Mouse (Mus musculus) spleen, postnatal 4 days (tissue): ENCODE data around the gene Fmr1nb.
"Not testable (repeated sequence)": the region's sequence is repeated elsewhere in the genome, so short reads cannot be mapped to it uniquely, and the experiment has no call there.

Experiments
- DNase-seq, 2 experiments: peaks; one replicate each; pipeline ENCODE4 v3.0.0; 2022; ENCODE audit warnings: low spot score in 2 of 2

The Fmr1nb gene

DNA sequence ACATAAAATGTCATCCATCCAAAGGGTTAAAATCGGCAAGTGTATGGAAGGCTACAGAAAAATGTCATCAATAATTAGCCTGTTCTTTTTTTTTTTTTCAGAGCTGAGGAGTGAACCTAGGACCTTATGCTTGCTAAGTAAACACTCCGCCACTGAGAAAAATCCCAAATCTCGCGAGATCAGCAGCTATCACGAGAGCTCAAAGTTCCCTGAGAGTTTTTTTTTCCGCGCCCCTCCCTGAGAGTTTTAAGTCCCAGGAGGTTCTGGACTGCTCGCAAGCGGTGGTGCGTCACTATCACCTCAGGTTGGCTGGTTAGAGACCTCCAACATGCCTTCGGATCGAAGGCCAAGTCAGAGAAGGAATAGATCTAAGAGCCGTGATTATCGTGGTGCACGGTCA is at the start of gene Fmr1nb:
Fmr1nb (plus strand) TSS at position 234 of the 400 bp plus-strand sequence.
- DNase-seq = no peak

- no peak for DNase-seq
Measured at GRCm38 (mm10) chrX:68736902-68737301, 24.7 kb upstream of the Fmr1nb start.

GRCm38 (mm10) chrX:68740088-68740487 is 21.6 kb upstream of the Fmr1nb start:
- DNase-seq = no peak

DNA sequence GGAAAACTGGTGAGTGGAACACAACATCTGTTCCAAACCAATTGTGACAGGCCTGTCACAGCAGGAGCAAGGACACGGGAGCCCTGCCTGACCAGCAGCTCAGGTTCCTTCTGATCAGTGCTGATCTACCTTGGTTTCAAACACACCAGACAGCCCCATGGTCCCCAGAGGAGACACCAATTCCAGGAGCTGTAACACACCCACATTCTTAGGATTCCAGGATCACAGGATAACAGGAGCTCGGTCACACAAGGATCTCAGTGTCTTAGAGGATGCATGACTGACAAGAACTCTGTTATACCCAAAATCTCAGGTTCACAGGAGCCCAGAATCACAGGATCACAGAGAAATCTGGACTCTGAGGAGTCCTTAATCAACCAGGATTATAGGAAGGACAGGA is 58.8 kb downstream of the Fmr1nb start:
- not testable (repeated sequence) for DNase-seq

DNA sequence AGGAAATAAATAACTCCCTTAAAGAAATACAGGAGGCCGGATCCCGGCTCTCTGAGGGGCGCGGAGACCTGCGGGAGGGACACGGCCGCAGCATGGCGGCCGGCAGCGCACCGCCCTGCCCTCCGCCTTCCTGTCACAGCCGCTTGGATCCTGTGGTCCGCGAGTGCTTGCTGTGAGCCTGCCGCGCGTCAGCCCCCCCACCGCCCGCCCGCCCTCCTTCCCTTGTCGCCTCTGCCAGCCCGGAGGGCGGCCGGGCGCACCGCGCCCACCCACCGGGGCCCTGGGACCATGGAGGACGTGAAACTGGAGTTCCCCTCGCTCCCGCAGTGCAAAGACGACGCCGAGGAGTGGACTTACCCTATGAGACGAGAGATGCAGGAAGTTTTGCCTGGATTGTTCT is 59.4 kb downstream of the Fmr1nb start, which contains the start of gene Gm14698:
Gm14698 (plus strand) TSS at position 35 of the 400 bp plus-strand sequence.
- DNase-seq = not testable (repeated sequence)

GRCm38 (mm10) chrX:68839548-68840444 is 78.2 kb downstream of the Fmr1nb start:
- DNase-seq = no peak
